Mouse (Mus musculus): Measurements from ENCODE around the gene Rhpn2.
A peak's percentile ranks its signal among the peaks of the same experiment; 100 is the strongest.

Rhpn2 gene

DNA sequence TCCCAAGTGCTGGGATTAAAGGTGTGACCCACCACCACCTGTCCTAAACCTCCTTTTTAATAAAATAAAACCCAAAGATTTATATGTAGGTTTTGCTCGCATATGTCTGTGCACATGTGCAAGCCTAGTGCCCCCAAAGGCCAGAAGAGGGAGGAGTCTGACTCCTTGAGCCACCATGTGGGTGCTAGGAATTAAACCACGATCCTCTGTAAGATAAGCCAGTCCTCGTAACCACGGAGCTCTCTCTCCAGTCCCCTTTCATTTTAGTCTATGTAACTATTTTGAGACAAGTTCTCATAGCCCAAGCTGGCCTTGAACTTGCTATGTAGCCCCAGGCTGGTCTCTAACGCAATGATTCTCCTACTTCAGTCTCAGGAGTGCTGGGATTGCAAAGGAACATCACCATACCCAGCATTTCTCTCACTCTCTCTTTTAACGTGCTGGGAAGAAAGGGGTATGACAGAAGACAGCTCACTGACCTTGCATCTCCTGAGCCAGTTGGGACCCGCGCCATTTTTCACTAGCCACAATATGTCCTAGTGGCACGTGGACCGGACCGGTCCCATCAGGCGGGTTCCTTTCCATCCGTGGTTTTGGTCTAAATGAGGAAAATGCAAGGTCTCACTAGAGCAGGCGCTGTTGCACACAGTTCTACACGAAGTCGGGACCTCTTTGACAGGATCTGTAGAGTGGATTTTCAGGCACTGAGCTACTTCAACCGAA lies 61.9 kb downstream of the Rhpn2 start:
- DNase-seq, result peak; percentile 27 to 50

DNA sequence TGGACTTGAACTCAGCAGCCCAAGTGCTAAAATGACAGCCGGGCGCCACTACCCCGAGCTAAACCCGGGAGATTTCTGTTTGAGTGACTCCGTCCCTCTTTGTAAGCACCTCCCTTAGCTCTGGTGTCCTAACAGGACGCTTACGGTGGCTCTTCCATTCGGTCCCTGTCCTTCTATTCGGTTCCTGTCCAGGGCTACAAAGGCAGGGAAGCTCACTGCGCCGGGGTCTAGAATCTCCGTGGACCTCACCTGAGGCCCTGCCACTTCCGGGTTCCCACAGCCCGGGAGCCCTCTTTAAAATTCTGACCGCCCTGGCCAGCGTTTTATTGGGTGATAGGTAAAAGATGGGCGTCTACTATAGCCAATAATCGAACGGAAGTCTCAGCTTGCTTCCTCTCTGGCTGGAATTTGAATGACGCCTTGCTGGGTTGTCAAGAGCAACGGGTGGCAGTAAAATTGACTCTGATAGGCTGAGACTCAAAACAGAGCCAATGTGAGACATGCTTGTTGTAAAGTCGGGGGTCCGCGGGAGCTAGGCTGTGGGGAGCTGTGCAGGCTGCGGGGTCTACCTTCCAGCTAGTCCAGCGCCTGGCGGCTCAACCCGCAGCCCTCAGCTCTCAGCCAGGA lies 62.7 kb downstream of the Rhpn2 start, which contains the start of the genes Faap24 and Cep89:
TSS of gene Faap24 (minus strand) at position 295 of the 627 bp plus-strand sequence.
TSS of gene Cep89 (plus strand) at position 494 of the 627 bp plus-strand sequence.
- DNase-seq, result peak; percentile 91 to 97

DNA sequence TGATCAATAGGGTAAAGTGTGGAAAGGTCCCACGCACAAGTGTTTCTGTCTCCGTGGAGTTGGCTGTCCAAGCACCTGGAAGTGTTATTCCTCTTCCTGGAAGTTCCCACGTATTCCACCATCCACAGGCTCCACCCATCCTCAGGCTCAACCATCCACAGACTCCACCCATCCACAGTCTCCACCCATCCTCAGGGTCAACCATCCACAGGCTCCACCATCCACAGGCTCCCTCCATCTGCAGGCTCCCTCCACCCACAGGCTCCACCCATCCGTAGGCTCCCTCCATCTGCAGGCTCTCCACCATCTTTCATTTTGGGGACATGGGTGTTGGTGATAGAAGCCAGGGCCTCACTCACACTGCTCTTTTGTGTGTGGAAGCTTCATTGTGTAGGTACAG lies 67.2 kb downstream of the Rhpn2 start:
- DNase-seq, result no peak

DNA sequence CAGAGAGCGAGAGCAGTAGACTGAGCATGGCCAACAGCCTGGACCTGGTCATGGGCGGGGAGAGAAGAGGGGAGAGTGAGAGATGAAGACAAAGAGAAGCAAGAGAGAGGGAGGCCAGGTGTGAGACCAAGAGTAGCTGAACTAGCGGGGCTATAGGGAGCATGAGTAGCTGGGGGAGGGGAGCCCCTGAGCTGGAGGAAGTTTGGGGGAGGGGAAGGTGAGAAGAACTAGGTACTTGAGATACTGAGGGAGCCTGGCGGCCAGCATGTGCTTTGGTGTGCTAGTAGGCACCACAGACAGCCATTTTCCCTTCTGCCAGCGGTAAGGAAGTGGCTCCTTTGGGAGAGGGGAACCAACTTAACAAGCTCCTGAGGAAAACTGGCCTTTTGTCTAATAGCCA lies 81.3 kb downstream of the Rhpn2 start:
- no peak for DNase-seq

DNA sequence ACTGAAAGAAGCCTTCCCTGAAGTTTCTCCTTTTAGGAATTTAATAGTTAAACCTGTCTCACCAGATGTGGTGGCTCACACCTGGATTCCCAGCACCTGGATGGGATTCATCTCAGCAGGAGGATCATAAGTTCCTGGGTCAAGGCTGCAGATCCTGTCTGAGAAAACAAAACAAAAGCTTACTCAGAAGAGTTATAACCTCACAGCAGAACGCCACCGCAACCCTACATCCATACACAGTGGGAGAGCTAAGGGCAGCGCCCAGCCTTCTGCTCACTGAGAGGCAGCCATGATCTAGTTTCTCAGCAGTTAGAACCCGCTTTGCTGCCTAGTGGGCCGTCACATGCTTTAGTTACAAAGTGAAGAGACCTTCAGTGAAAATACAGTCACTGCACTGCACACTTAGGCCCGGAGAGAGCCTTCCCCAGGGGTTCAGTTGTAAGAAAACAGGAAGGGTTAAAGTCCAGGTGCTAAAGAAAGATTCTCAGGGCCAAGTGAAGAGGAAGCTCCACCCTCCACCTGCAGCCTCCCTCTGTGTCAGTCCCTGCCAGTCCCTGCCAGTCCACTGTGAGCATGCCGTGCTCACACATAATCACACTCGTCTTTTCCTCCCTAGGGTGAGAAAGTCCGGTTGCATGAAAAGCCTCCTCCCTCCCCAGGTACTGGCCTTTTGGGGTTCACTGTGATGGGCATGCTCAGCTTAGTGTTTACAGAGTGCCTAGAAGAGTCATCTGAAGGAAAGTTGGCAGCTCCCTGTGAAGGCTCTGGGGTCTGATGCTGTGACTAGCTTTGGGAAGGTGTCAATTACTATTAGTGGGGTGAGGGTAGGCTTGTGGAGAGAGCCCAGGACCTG lies 82.1 kb downstream of the Rhpn2 start:
- no peak for DNase-seq

DNA sequence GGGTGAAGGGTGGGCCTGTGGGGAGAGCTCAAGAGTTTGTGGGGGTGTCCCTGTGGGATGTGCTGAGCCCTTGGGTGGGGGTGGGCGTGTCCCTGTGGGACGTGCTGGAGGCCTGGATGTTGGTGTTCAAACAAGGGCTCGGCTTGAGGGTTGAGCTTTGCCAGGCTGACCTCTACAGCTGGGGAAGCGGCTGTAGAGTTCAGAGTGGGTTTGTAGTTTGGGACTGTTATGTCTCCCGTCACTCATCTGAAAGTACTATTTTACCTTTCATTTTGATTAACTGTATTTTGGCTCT lies 82.6 kb downstream of the Rhpn2 start:
- no peak for DNase-seq

DNA sequence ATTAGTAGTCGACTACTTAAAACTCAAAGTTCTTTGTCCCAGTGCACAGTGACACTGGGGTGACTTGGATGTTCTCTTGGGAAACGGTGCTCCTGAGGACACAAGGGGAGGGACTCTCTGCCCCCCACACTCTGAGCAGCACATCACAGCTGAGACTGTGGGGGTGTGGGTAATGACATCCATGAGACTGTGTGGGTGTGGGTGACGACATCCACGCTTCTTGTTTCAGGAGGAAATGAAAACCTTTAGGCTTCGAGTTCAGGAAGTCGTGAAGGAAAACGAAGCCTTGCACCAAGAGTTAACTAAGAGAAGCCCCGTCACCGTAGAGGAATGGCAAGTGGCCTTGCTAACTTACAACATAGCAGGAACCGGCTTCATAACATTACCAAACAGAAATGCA lies 89.1 kb downstream of the Rhpn2 start:
- DNase-seq, result no peak

DNA sequence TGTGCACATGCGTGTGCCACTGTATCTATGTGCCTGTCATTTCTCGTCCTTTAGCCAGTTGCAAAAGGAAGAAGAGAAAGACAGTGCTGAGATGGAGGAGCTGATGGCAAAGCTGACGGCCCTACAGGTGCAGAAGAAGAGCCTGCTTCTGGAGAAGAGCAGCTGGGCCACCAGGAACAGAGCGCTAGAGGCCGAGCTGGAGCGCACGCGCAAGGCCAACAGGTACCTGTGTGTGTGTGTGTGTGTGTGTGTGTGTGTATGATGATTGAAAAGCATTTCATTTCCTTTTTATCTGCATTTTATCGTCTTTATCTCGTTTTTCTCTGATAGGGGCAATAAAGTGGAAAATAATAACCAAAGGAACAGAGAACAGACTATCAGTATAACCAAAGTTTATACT lies 94.2 kb downstream of the Rhpn2 start:
- no peak for DNase-seq

DNA sequence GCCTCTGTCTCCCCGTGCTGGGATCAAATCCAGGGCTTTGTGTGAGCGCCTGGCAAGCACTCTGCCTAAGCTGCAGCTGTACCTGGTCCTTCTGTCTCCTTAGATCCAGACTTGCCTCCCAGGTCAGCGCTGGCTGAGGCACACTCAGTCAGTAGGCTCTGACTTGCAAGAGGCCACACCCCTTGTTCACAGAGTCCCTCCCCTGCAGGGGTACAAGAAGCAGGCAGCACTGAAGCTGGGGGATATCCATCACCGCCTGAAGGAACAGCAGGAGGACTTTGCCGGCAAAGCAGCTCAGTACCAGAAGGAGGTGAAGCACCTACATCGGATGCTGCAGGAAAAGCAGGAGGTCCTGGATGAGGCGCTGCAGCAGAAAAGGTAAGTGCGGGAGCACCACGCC lies 101.3 kb downstream of the Rhpn2 start:
- DNase-seq, result no peak

Data from cerebellum, postnatal 25 days (tissue).